Mouse (Mus musculus) forebrain, embryonic 12.5 days (tissue): Measurements from ENCODE around the gene Men1. TPM values are rescaled to one million over a fixed set of nuclear protein-coding genes. Genes with fewer than 3 reads are reported as not detected.
A peak's percentile ranks its signal among the peaks of the same experiment; 100 is the strongest.

Source experiments
- ATAC-seq: fragments of 200-750 bp; cut with Nextera tagmentation; 2 replicates; pipeline ENCODE4 v1.8.0; 2017; ENCODE audit warnings: moderate TSS enrichment; ENCODE audit not compliant: low FRiP score
- H3K27ac ChIP-seq: fragments of 300-500 bp; sonication (generic); 2 replicates; pipeline ENCODE4 v1.5.1; 2016; ENCODE audit warnings: mild to moderate bottlenecking
- H3K27me3 ChIP-seq: fragments of 300-500 bp; sonication (generic); 2 replicates; pipeline ENCODE4 v1.6.1; 2016; ENCODE audit warnings: mild to moderate bottlenecking
- H3K36me3 ChIP-seq: fragments of 300-500 bp; sonication (generic); replicated peaks from 2 replicates; pipeline ENCODE4 v1.6.1; 2016; ENCODE audit warnings: mild to moderate bottlenecking
- H3K4me1 ChIP-seq: fragments of 300-500 bp; sonication (generic); 2 replicates; pipeline ENCODE4 v1.6.1; 2016
- H3K4me2 ChIP-seq: fragments of 300-500 bp; sonication (generic); 2 replicates; pipeline ENCODE4 v1.6.1; 2016; ENCODE audit warnings: mild to moderate bottlenecking, moderate library complexity
- H3K4me3 ChIP-seq: fragments of 300-500 bp; sonication (generic); replicated peaks from 2 replicates; pipeline ENCODE4 v1.5.1; 2016; ENCODE audit warnings: mild to moderate bottlenecking
- H3K9ac ChIP-seq: fragments of 300-500 bp; sonication (generic); 2 replicates; pipeline ENCODE4 v1.6.1; 2016; ENCODE audit warnings: mild to moderate bottlenecking
- H3K9me3 ChIP-seq: fragments of 300-500 bp; sonication (generic); 2 replicates; pipeline ENCODE4 v1.6.1; 2016
- WGBS: fragments of 180-500 bp; shearing (Covaris S2); methylation state at CpG from one replicate; pipeline ENCODE4 v1.1.7; 2016; 5-methylcytosine and 5-hydroxymethylcytosine counted together
- polyA plus RNA-seq: library from polyadenylated mRNA; unstranded; fragments of >200 nt; fragmentation: Nextera tagmentation; extraction: Ambion mirVana; gene quantifications from 2 replicates; pipeline ENCODE4 v1.2.1, GENCODE M21; 2016

The Men1 gene
- polyA plus RNA-seq, 1 experiment from 2014 or later, result 97.1 TPM

- 54% methylated on average over 11 of the region's 11 CpGs for WGBS
- no peaks in the 10 kb centered on the region for H3K9me3 ChIP-seq
- H3K4me2 ChIP-seq, result no peak overlapping the region
- peak overlapping the region; percentile 56 for H3K27ac ChIP-seq
- peaks cover 74% of the 10 kb centered on the region for H3K36me3 ChIP-seq
- no peak overlapping the region for H3K4me3 ChIP-seq
- H3K27me3 ChIP-seq, result no peaks in the 10 kb centered on the region
- H3K4me1 ChIP-seq, result peaks cover 13% of the 10 kb centered on the region; the same call in 1 of the 2 replicates
- no peak overlapping the region for H3K9ac ChIP-seq
- ATAC-seq, result no peak
Observed at GRCm38 (mm10) chr19:6377327-6378040, 42.7 kb downstream of the Men1 start.

- Histone ChIP-seq H3K4me3 (no peak overlapping the region), H3K27ac (no peak overlapping the region), H3K27me3 (no peaks in the 10 kb centered on the region), H3K36me3 (peaks cover 43% of the 10 kb centered on the region), H3K4me1 (peaks cover 27% of the 10 kb centered on the region), H3K9me3 (no peaks in the 10 kb centered on the region), H3K9ac (no peak overlapping the region), H3K4me2 (no peak overlapping the region)
- ATAC-seq, result no peak
- 91% methylated on average over 9 of the region's 9 CpGs for WGBS
Observed at GRCm38 (mm10) chr19:6380411-6381166, 45.8 kb downstream of the Men1 start.

GRCm38 (mm10) chr19:6381238-6381637 lies 46.5 kb downstream of the Men1 start:
- H3K4me1 ChIP-seq, result peaks cover 27% of the 10 kb centered on the region
- ATAC-seq, result no peak
- no peaks in the 10 kb centered on the region for H3K27me3 ChIP-seq
- WGBS, result 94% methylated on average over 5 of the region's 5 CpGs
- H3K4me2 ChIP-seq, result no peak overlapping the region
- H3K9ac ChIP-seq, result no peak overlapping the region
- H3K9me3 ChIP-seq, result no peaks in the 10 kb centered on the region
- H3K36me3 ChIP-seq, result peaks cover 36% of the 10 kb centered on the region
- no peak overlapping the region for H3K27ac ChIP-seq
- no peak overlapping the region for H3K4me3 ChIP-seq

- Histone ChIP-seq H3K9me3 (no peaks in the 10 kb centered on the region), H3K27me3 (no peaks in the 10 kb centered on the region), H3K4me3 (no peak overlapping the region), H3K36me3 (peaks cover 24% of the 10 kb centered on the region), H3K9ac (no peak overlapping the region), H3K4me2 (no peak overlapping the region), H3K27ac (peak overlapping the region; percentile 13; the same call in 1 of the 2 replicates), H3K4me1 (peaks cover 19% of the 10 kb centered on the region)
- 82% methylated on average over 4 of the region's 4 CpGs for WGBS
- ATAC-seq, result no peak
Observed at GRCm38 (mm10) chr19:6382323-6382924, 47.6 kb downstream of the Men1 start.

GRCm38 (mm10) chr19:6383470-6383869 lies 48.7 kb downstream of the Men1 start:
- no peak overlapping the region for H3K9ac ChIP-seq
- 0 out of 2 replicates have a peak, but pooled peaks cover 6% of the 10 kb centered on the region for H3K27me3 ChIP-seq
- peaks cover 14% of the 10 kb centered on the region for H3K36me3 ChIP-seq
- WGBS, result 50% methylated on average over 5 of the region's 5 CpGs
- no peak overlapping the region for H3K27ac ChIP-seq
- no peak for ATAC-seq
- peaks cover 15% of the 10 kb centered on the region for H3K4me1 ChIP-seq
- no peaks in the 10 kb centered on the region for H3K9me3 ChIP-seq
- H3K4me2 ChIP-seq, result no peak overlapping the region
- no peak overlapping the region for H3K4me3 ChIP-seq

- no peak within 1 kb of the TSS for H3K9ac ChIP-seq
- H3K27ac ChIP-seq, result no peak within 1 kb of the TSS
- no peaks in the 10 kb centered on the region for H3K9me3 ChIP-seq
- WGBS, result 11% methylated on average over 7 of the region's 7 CpGs
- peaks cover 15% of the 10 kb centered on the region for H3K4me1 ChIP-seq
- H3K4me3 ChIP-seq, result no peak within 1 kb of the TSS
- H3K36me3 ChIP-seq, result peaks cover 7% of the 10 kb centered on the region
- H3K4me2 ChIP-seq, result no peak within 1 kb of the TSS
- no peak for ATAC-seq
- H3K27me3 ChIP-seq, result 0 out of 2 replicates have a peak, but pooled peaks cover 7% of the 10 kb centered on the region
Observed at GRCm38 (mm10) chr19:6384128-6384527, 49.3 kb downstream of the Men1 start, which contains the start of gene Pygm. Gene Pygm, plus strand, starts transcription at chr19:6384399.

GRCm38 (mm10) chr19:6384954-6385353 lies 50.2 kb downstream of the Men1 start:
- no peak overlapping the region for H3K9ac ChIP-seq
- no peak overlapping the region for H3K27ac ChIP-seq
- ATAC-seq, result no peak
- no peak overlapping the region for H3K4me3 ChIP-seq
- H3K36me3 ChIP-seq, result peaks cover 5% of the 10 kb centered on the region; the same call in 1 of the 2 replicates
- peaks cover 23% of the 10 kb centered on the region for H3K4me1 ChIP-seq
- H3K27me3 ChIP-seq, result 0 out of 2 replicates have a peak, but pooled peaks cover 10% of the 10 kb centered on the region
- H3K4me2 ChIP-seq, result no peak overlapping the region
- WGBS, result 88% methylated on average over 11 of the region's 11 CpGs
- H3K9me3 ChIP-seq, result no peaks in the 10 kb centered on the region

- 81% methylated on average over 5 of the region's 5 CpGs for WGBS
- 0 out of 2 replicates have a peak, but pooled peaks cover 10% of the 10 kb centered on the region for H3K27me3 ChIP-seq
- peaks cover 23% of the 10 kb centered on the region for H3K4me1 ChIP-seq
- no peak overlapping the region for H3K27ac ChIP-seq
- peaks cover 4% of the 10 kb centered on the region; the same call in 1 of the 2 replicates for H3K36me3 ChIP-seq
- H3K4me2 ChIP-seq, result no peak overlapping the region
- H3K4me3 ChIP-seq, result no peak overlapping the region
- no peak for ATAC-seq
- H3K9ac ChIP-seq, result no peak overlapping the region
- no peaks in the 10 kb centered on the region for H3K9me3 ChIP-seq
Observed at GRCm38 (mm10) chr19:6385419-6385818, 50.6 kb downstream of the Men1 start.

GRCm38 (mm10) chr19:6385821-6386220 lies 51.0 kb downstream of the Men1 start:
- ATAC-seq, result no peak
- no peak overlapping the region for H3K4me3 ChIP-seq
- 0 out of 2 replicates have a peak, but pooled peaks cover 10% of the 10 kb centered on the region for H3K27me3 ChIP-seq
- no peak overlapping the region for H3K4me2 ChIP-seq
- no peak overlapping the region for H3K9ac ChIP-seq
- WGBS, result 87% methylated on average over 7 of the region's 7 CpGs
- no peaks in the 10 kb centered on the region for H3K36me3 ChIP-seq
- H3K27ac ChIP-seq, result no peak overlapping the region
- peaks cover 23% of the 10 kb centered on the region for H3K4me1 ChIP-seq
- no peaks in the 10 kb centered on the region for H3K9me3 ChIP-seq

GRCm38 (mm10) chr19:6386234-6386633 lies 51.5 kb downstream of the Men1 start:
- WGBS, result 69% methylated on average over 9 of the region's 9 CpGs
- no peak for ATAC-seq
- H3K27ac ChIP-seq, result no peak overlapping the region

GRCm38 (mm10) chr19:6388006-6388405 lies 53.2 kb downstream of the Men1 start:
- Histone ChIP-seq H3K4me2 (no peak overlapping the region), H3K4me1 (peaks cover 23% of the 10 kb centered on the region), H3K36me3 (no peaks in the 10 kb centered on the region), H3K27ac (no peak overlapping the region), H3K27me3 (0 out of 2 replicates have a peak, but pooled peaks cover 10% of the 10 kb centered on the region), H3K9me3 (no peaks in the 10 kb centered on the region), H3K9ac (no peak overlapping the region), H3K4me3 (no peak overlapping the region)
- ATAC-seq, result no peak
- WGBS, result 86% methylated on average over 13 of the region's 13 CpGs

More at GRCm38 (mm10) chr19:6386234-6386633, 51.5 kb downstream of the Men1 start:
- H3K4me1 ChIP-seq, result peaks cover 23% of the 10 kb centered on the region
- no peak overlapping the region for H3K9ac ChIP-seq
- H3K4me3 ChIP-seq, result no peak overlapping the region
- H3K27me3 ChIP-seq, result 0 out of 2 replicates have a peak, but pooled peaks cover 10% of the 10 kb centered on the region
- no peaks in the 10 kb centered on the region for H3K9me3 ChIP-seq
- H3K36me3 ChIP-seq, result no peaks in the 10 kb centered on the region
- H3K4me2 ChIP-seq, result no peak overlapping the region

GRCm38 (mm10) chr19:6389803-6390202 lies 55.0 kb downstream of the Men1 start:
- Histone ChIP-seq H3K4me3 (peak overlapping the region; percentile 19), H3K4me2 (peak overlapping the region; percentile 47), H3K4me1 (peaks cover 8% of the 10 kb centered on the region; the same call in 1 of the 2 replicates), H3K27me3 (0 out of 2 replicates have a peak, but pooled peaks cover 10% of the 10 kb centered on the region), H3K9ac (no peak overlapping the region), H3K36me3 (no peaks in the 10 kb centered on the region), H3K9me3 (no peaks in the 10 kb centered on the region), H3K27ac (no peak overlapping the region)
- no peak for ATAC-seq
- 6% methylated on average over 16 of the region's 16 CpGs for WGBS
